Mouse (Mus musculus): Measurements from ENCODE around the gene Sh3gl2.

- TF ChIP-seq CTCF (IDR thresholded peaks at IDR 0.05; ENCODE audit: extremely low read depth, insufficient read depth, low read length) (no peak), POLR2A (IDR thresholded peaks at IDR 0.05; ENCODE audit: extremely low read depth, insufficient read depth, low read length) (no peak)
These were observed 215.5 kb downstream of the Sh3gl2 start for GRCm38 (mm10) chr4:85420429-85420828.
